Mouse (Mus musculus) intestine, embryonic 16.5 days (tissue): ENCODE measurements around the gene Glce. TPM values are rescaled to one million over a fixed set of nuclear protein-coding genes. Genes with fewer than 3 reads are reported as not detected.

Experiments
- ATAC-seq: fragments of 200-750 bp; cut with Nextera tagmentation; 2 replicates; pipeline ENCODE4 v1.8.0; 2017; ENCODE audit warnings: moderate TSS enrichment, moderate library complexity
- H3K27ac ChIP-seq: fragments of 300-500 bp; sonication (generic); 2 replicates; pipeline ENCODE4 v1.5.1; 2014; ENCODE audit warnings: mild to moderate bottlenecking, low read length
- H3K27me3 ChIP-seq: fragments of 300-500 bp; sonication (generic); replicated peaks from 2 replicates; pipeline ENCODE4 v1.6.1; 2014; ENCODE audit warnings: low read length, control low read depth, mixed read lengths; ENCODE audit not compliant: control insufficient read depth, insufficient read depth
- H3K36me3 ChIP-seq: fragments of 300-500 bp; sonication (generic); 2 replicates; pipeline ENCODE4 v1.6.1; 2014; ENCODE audit warnings: low read length, control low read depth; ENCODE audit not compliant: control insufficient read depth, insufficient read depth
- H3K4me1 ChIP-seq: fragments of 300-500 bp; sonication (generic); 2 replicates; pipeline ENCODE4 v1.6.1; 2014; ENCODE audit warnings: low read length, control low read depth, mixed read lengths; ENCODE audit not compliant: control insufficient read depth, insufficient read depth
- H3K4me2 ChIP-seq: fragments of 300-500 bp; sonication (generic); 2 replicates; pipeline ENCODE4 v1.6.1; 2014; ENCODE audit warnings: low read depth, low read length, control low read depth
- H3K4me3 ChIP-seq: fragments of 300-500 bp; sonication (generic); 2 replicates; pipeline ENCODE4 v1.5.1; 2014; ENCODE audit warnings: mild to moderate bottlenecking, low read length
- H3K9ac ChIP-seq: fragments of 300-500 bp; sonication (generic); 2 replicates; pipeline ENCODE4 v1.6.1; 2014; ENCODE audit warnings: low read depth, low read length
- H3K9me3 ChIP-seq: fragments of 300-500 bp; sonication (generic); 2 replicates; pipeline ENCODE4 v1.6.1; 2016; ENCODE audit warnings: low read length, control low read depth; ENCODE audit not compliant: control insufficient read depth
- WGBS: fragments of 180-500 bp; shearing (Covaris S2); extraction: QIAGEN DNeasy Blood & Tissue Kit; methylation state at CpG from one replicate; pipeline ENCODE4 v1.1.7; 2014; 5-methylcytosine and 5-hydroxymethylcytosine counted together
- microRNA-seq: library from miRNA; unstranded; fragments of <30 nt; microRNA quantifications from one replicate; pipeline ENCODE4, GENCODE M21; 2016
- polyA plus RNA-seq: library from polyadenylated mRNA; unstranded; fragments of >200 nt; fragmentation: Nextera tagmentation; extraction: Ambion mirVana; gene quantifications from 2 replicates; pipeline ENCODE4 v1.2.1, GENCODE M21; 2015

The Glce gene
- polyA plus RNA-seq, 1 experiment from 2014 or later: 16.0 TPM

GRCm38 (mm10) chr9:62008360-62008759 is 114.1 kb downstream of the Glce start:
- H3K4me2 ChIP-seq: peak overlapping the region; percentile 30
- no peaks in the 10 kb centered on the region for H3K36me3 ChIP-seq
- H3K9ac ChIP-seq: no peak overlapping the region
- peaks cover 21% of the 10 kb centered on the region for H3K4me1 ChIP-seq
- no peak overlapping the region for H3K4me3 ChIP-seq
- H3K27ac ChIP-seq: 0 out of 2 replicates have a peak overlapping the region, but pooled peaks have one; percentile 19
- no peaks in the 10 kb centered on the region for H3K9me3 ChIP-seq
- WGBS: 47% methylated on average over 5 of the region's 5 CpGs
- no peaks in the 10 kb centered on the region for H3K27me3 ChIP-seq
- ATAC-seq: peak; percentile 89

Small RNA genes lying within 50 kb of the gene (microRNA-seq; reads per million reads assigned to microRNA genes)
- gene Mir5133: 2.3 reads per million, percentile 2 among the genes with 10 or more reads in this experiment

Other genes with a start within 250 kb of the Glce start
- 1,285 and 1,371 TPM in 2 replicates for gene Rplp1, start 208.1 kb downstream of the Glce start, polyA plus RNA-seq
- gene Kif23, start 175.9 kb downstream of the Glce start, polyA plus RNA-seq: 80.7 and 82.8 TPM in 2 replicates
- 8.7 and 11.3 TPM in 2 replicates for gene Paqr5, start 95.8 kb downstream of the Glce start, polyA plus RNA-seq
- not detected in 2 replicates for gene Spesp1, start 159.6 kb upstream of the Glce start, polyA plus RNA-seq
- 146 and 206 TPM in 2 replicates for gene Anp32a, start 218.6 kb upstream of the Glce start, polyA plus RNA-seq